Mouse (Mus musculus) midbrain, embryonic 11.5 days (tissue): ENCODE measurements around the gene Mroh3. TPM values are rescaled to one million over a fixed set of nuclear protein-coding genes. Genes with fewer than 3 reads are reported as not detected.

ENCODE experiments used
- ATAC-seq: fragments of 200-750 bp; cut with Nextera tagmentation; 2 replicates; pipeline ENCODE4 v1.8.0; 2017; ENCODE audit warnings: moderate TSS enrichment, moderate library complexity; ENCODE audit not compliant: low FRiP score
- DNase-seq: peaks from one replicate; pipeline ENCODE4 v3.0.0; 2015; ENCODE audit warnings: low spot score; ENCODE audit errors: missing footprints
- H3K27ac ChIP-seq: fragments of 300-500 bp; sonication (generic); 2 replicates; pipeline ENCODE4 v1.5.1; 2014; ENCODE audit warnings: low read depth, low read length
- H3K27me3 ChIP-seq: fragments of 300-500 bp; sonication (generic); 2 replicates; pipeline ENCODE4 v1.6.1; 2014; ENCODE audit warnings: mild to moderate bottlenecking, low read length, moderate library complexity, mixed read lengths; ENCODE audit not compliant: control insufficient read depth, insufficient read depth
- H3K36me3 ChIP-seq: fragments of 300-500 bp; sonication (generic); 2 replicates; pipeline ENCODE4 v1.6.1; 2014; ENCODE audit warnings: mild to moderate bottlenecking, low read length, moderate library complexity, mixed read lengths; ENCODE audit not compliant: control insufficient read depth, insufficient read depth
- H3K4me1 ChIP-seq: fragments of 300-500 bp; sonication (generic); 2 replicates; pipeline ENCODE4 v1.6.1; 2014; ENCODE audit warnings: low read length; ENCODE audit not compliant: control insufficient read depth, insufficient read depth
- H3K4me2 ChIP-seq: fragments of 300-500 bp; sonication (generic); 2 replicates; pipeline ENCODE4 v1.6.1; 2014; ENCODE audit warnings: mild to moderate bottlenecking, moderate library complexity
- H3K4me3 ChIP-seq: fragments of 300-500 bp; sonication (generic); 2 replicates; pipeline ENCODE4 v1.5.1; 2014; ENCODE audit warnings: low read depth, low read length
- H3K9ac ChIP-seq: fragments of 300-500 bp; sonication (generic); 2 replicates; pipeline ENCODE4 v1.6.1; 2014; ENCODE audit warnings: low read length
- H3K9me3 ChIP-seq: fragments of 300-500 bp; sonication (generic); 2 replicates; pipeline ENCODE4 v1.6.1; 2016; ENCODE audit warnings: low read length; ENCODE audit not compliant: control insufficient read depth
- WGBS: fragments of 180-500 bp; shearing (Covaris S2); extraction: QIAGEN DNeasy Blood & Tissue Kit; methylation state at CpG from one replicate; pipeline ENCODE4 v1.1.7; 2014; 5-methylcytosine and 5-hydroxymethylcytosine counted together
- polyA plus RNA-seq: library from polyadenylated mRNA; unstranded; fragments of >200 nt; fragmentation: Nextera tagmentation; extraction: Ambion mirVana; gene quantifications from 2 replicates; pipeline ENCODE4 v1.2.1, GENCODE M21; 2014

Gene Mroh3
- polyA plus RNA-seq, 1 experiment from 2014 or later: 0.75 TPM

GRCm38 (mm10) chr1:136249662-136250061, 37.0 kb upstream of the Mroh3 start:
- H3K9me3 ChIP-seq: no peaks in the 10 kb centered on the region
- no peak overlapping the region for H3K9ac ChIP-seq
- no peak overlapping the region for H3K4me3 ChIP-seq
- 68% methylated on average over 5 of the region's 5 CpGs for WGBS
- peaks cover 3% of the 10 kb centered on the region; the same call in 1 of the 2 replicates for H3K27me3 ChIP-seq
- no peaks in the 10 kb centered on the region for H3K36me3 ChIP-seq
- no peaks in the 10 kb centered on the region for H3K4me1 ChIP-seq
- DNase-seq: no peak
- no peak overlapping the region for H3K4me2 ChIP-seq
- H3K27ac ChIP-seq: no peak overlapping the region
- ATAC-seq: no peak

GRCm38 (mm10) chr1:136247393-136247792, 34.8 kb upstream of the Mroh3 start:
- Histone ChIP-seq H3K9me3 (no peaks in the 10 kb centered on the region), H3K4me3 (no peak overlapping the region), H3K36me3 (no peaks in the 10 kb centered on the region), H3K27me3 (peaks cover 3% of the 10 kb centered on the region; the same call in 1 of the 2 replicates), H3K4me2 (no peak overlapping the region), H3K27ac (no peak overlapping the region), H3K4me1 (no peaks in the 10 kb centered on the region), H3K9ac (no peak overlapping the region)
- WGBS: 83% methylated on average over 5 of the region's 5 CpGs
- ATAC-seq: no peak
- DNase-seq: no peak

- H3K9ac ChIP-seq: no peak overlapping the region
- no peak overlapping the region for H3K27ac ChIP-seq
- no peaks in the 10 kb centered on the region for H3K9me3 ChIP-seq
- no peaks in the 10 kb centered on the region for H3K4me1 ChIP-seq
- no peak overlapping the region for H3K4me3 ChIP-seq
- no peak for ATAC-seq
- H3K4me2 ChIP-seq: no peak overlapping the region
- H3K27me3 ChIP-seq: peaks cover 13% of the 10 kb centered on the region; the same call in 1 of the 2 replicates
- 94% methylated on average over 4 of the region's 5 CpGs for WGBS
- DNase-seq: no peak
- no peaks in the 10 kb centered on the region for H3K36me3 ChIP-seq
These were observed 31.8 kb upstream of the Mroh3 start for GRCm38 (mm10) chr1:136244469-136244868.

GRCm38 (mm10) chr1:136241801-136242200, 29.2 kb upstream of the Mroh3 start:
- Histone ChIP-seq H3K27ac (no peak overlapping the region), H3K4me1 (no peaks in the 10 kb centered on the region), H3K9ac (no peak overlapping the region), H3K27me3 (peaks cover 16% of the 10 kb centered on the region; the same call in 1 of the 2 replicates), H3K36me3 (no peaks in the 10 kb centered on the region), H3K9me3 (no peaks in the 10 kb centered on the region), H3K4me2 (no peak overlapping the region), H3K4me3 (no peak overlapping the region)
- ATAC-seq (no peak), DNase-seq (no peak)
- WGBS: 87% methylated on average over 7 of the region's 7 CpGs

GRCm38 (mm10) chr1:136238495-136238894, 25.9 kb upstream of the Mroh3 start:
- Histone ChIP-seq H3K4me2 (no peak overlapping the region), H3K27ac (no peak overlapping the region), H3K27me3 (peaks cover 29% of the 10 kb centered on the region; the same call in 1 of the 2 replicates), H3K36me3 (no peaks in the 10 kb centered on the region), H3K9me3 (no peaks in the 10 kb centered on the region), H3K4me1 (peaks cover 5% of the 10 kb centered on the region; the same call in 1 of the 2 replicates), H3K4me3 (no peak overlapping the region), H3K9ac (no peak overlapping the region)
- WGBS: 88% methylated on average over 4 of the region's 4 CpGs
- ATAC-seq: no peak
- no peak for DNase-seq

GRCm38 (mm10) chr1:136234595-136235092, 22.0 kb upstream of the Mroh3 start:
- Histone ChIP-seq H3K4me1 (peaks cover 34% of the 10 kb centered on the region), H3K27me3 (peaks cover 20% of the 10 kb centered on the region; the same call in 1 of the 2 replicates), H3K9ac (peak overlapping the region; percentile 77), H3K27ac (no peak overlapping the region; the same call in 1 of the 2 replicates), H3K36me3 (no peaks in the 10 kb centered on the region), H3K4me2 (peak overlapping the region; percentile 70), H3K9me3 (no peaks in the 10 kb centered on the region), H3K4me3 (peak overlapping the region; percentile 58)
- DNase-seq (no peak), ATAC-seq (no peak; the same call in 1 of the 2 replicates)
- under 1% methylated on average over 9 of the region's 9 CpGs for WGBS

- Histone ChIP-seq H3K4me1 (peaks cover 39% of the 10 kb centered on the region), H3K27me3 (peaks cover 16% of the 10 kb centered on the region; the same call in 1 of the 2 replicates)
These were observed 21.4 kb upstream of the Mroh3 start, which contains the start of gene Inava for GRCm38 (mm10) chr1:136233892-136234594. Inava (minus strand) TSS chr1:136234264.

GRCm38 (mm10) chr1:136232986-136233790, 20.6 kb upstream of the Mroh3 start:
- WGBS: under 1% methylated on average over 23 of the region's 23 CpGs
- peak overlapping the region; percentile 41 for H3K27ac ChIP-seq
- peaks cover 16% of the 10 kb centered on the region; the same call in 1 of the 2 replicates for H3K27me3 ChIP-seq
- no peaks in the 10 kb centered on the region for H3K36me3 ChIP-seq
- peak; percentile 11 for ATAC-seq
- H3K4me1 ChIP-seq: peaks cover 48% of the 10 kb centered on the region
- peak overlapping the region; percentile 58 for H3K4me3 ChIP-seq
- H3K9me3 ChIP-seq: no peaks in the 10 kb centered on the region
- H3K9ac ChIP-seq: peak overlapping the region; percentile 77
- peak; percentile 95 for DNase-seq
- H3K4me2 ChIP-seq: peak overlapping the region; percentile 70

More at GRCm38 (mm10) chr1:136233892-136234594, 21.4 kb upstream of the Mroh3 start, which contains the start of gene Inava:
- Histone ChIP-seq H3K4me2 (peak within 1 kb of the TSS; percentile 70), H3K36me3 (no peaks in the 10 kb centered on the region), H3K4me3 (peak within 1 kb of the TSS; percentile 58), H3K9ac (peak within 1 kb of the TSS; percentile 77), H3K9me3 (no peaks in the 10 kb centered on the region), H3K27ac (peak within 1 kb of the TSS; percentile 46)
- WGBS: under 1% methylated on average over 48 of the region's 51 CpGs
- DNase-seq (peak; percentile 99), ATAC-seq (peak; percentile 91)
